Mouse (Mus musculus): Measurements from ENCODE around the gene Mctp1.
"Not testable (repeated sequence)": the region's sequence is repeated elsewhere in the genome, so short reads cannot be mapped to it uniquely, and the experiment has no call there.

Mctp1 gene

DNA sequence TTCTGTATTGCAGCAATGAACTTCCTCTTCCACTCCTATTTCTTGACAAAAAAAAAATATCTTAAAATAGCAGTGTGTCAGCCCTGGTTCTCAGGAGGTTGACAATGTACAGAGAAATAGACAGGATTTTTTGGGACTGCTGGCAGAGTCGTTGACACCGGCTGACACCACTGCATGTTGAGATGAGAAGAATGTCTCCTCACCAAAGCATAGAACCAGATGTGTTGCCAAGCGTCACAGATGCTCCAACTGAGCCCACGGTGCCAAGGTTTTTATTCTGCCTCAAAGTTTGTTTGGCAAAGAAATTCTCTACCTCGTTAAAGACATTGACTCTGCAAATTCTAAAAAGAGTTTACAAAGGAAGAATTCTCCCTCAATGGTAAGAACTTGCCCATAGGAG lies 548.6 kb downstream of the Mctp1 start:
- DNase-seq (ENCODE audit: low spot score), result no peak

DNA sequence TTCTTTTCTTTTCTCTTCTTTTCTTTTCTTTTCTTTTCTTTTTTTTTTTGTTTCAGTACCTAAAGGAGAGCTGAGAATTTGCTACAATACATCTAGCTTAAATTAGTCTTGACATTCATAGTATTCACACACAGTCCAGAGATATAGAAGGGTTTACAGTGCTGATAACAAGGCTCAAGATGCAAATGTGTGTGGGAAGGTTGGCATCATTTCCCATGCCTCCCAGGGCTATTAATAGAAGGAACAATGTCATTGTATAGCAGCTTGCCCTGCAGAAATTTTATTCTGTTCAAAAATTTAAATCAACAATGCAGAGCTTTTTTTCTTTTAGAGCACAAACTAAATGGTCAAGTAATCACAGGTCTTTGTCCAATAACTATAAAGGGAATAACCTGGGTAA lies 564.9 kb downstream of the Mctp1 start:
- DNase-seq (ENCODE audit: low spot score), result no peak

DNA sequence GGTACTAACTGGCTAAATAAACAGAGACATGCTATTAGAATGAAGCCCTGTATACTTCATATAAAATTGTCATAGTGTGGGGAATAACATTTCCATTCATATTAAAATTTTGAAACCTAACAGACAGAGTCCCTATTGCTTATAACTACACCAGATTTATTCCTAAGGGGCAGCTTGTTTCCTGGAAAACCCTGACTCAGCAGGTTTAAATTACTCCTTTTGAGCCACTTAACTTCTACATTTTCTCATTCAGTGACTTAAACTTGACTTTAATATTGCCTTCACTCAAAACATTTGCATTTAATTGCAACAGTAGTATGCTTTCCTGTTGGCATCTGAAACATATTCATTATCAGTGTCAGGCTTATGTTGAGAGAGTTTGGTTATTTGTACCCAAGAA lies 583.3 kb downstream of the Mctp1 start:
- DNase-seq (ENCODE audit: low spot score), result no peak

DNA sequence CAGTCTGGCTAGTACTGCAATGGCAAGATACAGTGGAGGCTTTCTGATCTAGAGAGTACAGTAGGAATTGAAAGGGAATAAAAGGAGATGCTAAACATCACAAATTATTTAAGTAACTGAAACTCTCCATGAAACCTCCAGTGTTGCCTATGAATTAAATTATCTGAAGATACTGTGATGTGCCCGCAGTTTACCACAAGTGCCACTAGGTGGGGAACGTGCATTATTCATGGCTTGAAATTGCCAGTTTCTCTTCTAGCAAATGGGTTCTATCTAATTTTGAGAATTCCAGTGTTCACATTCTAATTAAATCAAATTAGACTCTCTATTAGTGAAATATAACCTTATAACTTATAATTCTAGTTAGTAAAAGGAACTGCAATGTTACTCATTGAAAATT lies 585.1 kb downstream of the Mctp1 start:
- DNase-seq (ENCODE audit: low spot score), result peak; percentile 51

DNA sequence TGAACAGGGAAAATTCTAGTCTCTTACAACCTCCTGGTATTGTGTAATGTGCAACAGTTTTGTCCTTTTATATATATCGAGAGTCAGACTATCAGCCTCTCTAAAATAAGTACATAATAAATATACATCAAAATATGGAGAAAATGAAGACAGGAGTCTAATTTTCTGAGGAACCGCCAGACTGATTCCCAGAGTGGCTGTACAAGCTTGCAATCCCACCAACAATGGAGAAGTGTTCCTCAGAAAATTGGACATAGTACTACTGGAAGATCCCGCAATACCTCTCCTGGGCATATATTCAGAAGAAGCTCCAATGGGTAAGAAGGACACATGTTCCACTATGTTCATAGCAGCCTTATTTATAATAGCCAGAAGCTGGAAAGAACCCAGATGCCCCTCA lies 586.7 kb downstream of the Mctp1 start:
- DNase-seq (ENCODE audit: low spot score), result not testable (repeated sequence)

DNA sequence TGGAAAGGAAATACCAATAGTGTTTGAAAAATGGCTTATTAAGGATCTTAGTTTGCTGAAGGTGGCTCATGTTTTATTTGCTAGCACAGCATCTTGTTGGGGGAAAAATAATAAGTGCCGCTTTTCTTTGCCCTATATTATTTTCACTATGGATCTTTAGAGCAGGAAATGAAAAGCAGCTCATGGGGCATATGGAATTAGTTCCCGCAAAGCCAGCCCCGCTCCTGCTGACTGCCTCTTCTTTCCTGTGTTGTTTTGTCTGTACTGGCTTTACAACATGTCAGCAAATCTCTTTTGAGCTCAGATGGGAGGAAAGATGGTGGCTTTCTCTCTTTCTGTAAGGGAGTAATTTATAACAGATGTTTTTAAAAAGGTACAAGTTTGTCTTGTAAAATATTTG lies 618.3 kb downstream of the Mctp1 start:
- no peak for DNase-seq (ENCODE audit: low spot score)

DNA sequence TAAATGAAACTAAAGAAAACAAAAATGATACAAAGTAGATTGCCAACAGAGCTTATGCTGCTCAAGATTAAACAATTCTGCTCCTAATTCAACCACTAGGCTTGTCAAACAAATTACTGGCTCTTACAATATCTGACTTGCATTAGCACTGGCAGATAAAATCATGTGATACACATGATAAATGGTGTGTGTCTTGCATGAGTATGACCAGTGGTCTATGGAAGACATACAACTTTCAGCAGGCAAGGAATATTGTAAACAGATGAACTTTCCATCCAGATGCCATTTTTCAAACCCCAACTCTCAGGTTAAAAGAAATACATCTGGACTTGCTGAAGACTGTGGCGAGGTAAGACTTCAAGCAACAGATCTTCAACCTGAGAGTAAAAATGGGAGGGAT lies 619.3 kb downstream of the Mctp1 start:
- no peak for DNase-seq (ENCODE audit: low spot score)

DNA sequence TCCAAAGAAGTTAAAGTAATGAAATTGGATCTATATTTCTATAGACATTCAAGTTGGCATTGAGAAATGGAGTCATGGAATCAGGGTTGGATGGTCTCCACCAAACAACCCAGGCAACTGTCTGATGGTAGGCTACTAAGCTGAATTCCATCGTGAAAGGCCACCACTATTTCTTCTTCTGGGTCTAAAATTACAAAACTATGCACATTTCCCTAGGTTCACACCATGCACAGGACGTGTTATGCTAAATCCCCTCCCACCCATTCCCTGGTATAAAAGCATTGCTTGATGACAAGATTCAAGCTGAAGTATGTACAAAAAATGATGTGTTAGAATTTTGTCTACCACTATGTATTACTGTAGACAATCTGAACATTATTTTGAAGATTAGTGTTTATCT lies 634.5 kb downstream of the Mctp1 start:
- no peak for DNase-seq (ENCODE audit: low spot score)

DNA sequence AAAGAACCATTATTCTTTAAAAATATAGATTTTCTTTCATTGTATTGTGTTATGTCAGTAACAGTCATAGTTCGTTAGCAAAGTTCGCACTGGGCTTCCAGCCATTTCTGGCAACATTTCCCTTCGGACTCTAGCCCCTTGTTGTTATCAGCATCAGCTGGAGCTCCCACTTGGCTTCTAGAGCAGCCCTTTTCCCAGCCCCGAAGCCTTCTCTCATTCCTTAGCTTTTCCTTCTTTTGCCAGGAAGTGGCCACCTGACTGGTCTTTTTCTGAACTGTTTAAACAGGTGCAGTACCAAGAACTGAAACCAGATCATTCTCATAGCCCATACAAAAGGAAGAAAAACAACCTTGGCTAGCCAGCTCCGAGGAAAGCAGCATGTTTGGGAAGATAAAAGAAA lies 645.3 kb downstream of the Mctp1 start:
- DNase-seq (ENCODE audit: low spot score), result no peak

DNA sequence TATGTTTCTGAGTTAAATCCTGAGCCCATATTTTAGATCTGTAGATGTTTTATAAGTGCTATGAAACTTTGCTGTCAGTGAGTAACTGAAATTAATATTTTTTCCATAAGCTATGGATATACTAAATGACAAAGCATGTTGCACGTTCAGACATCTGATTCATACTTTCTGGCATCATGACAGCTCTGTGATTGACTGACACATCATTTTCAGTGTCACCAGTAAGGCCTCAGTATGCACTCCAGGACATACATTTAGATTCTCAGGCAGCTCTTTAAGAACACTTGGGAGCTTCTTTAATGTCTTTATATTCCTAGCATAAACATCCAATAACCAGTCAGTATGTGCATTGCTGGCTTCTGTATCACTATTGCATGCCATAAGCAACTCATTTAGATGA lies 659.0 kb downstream of the Mctp1 start:
- DNase-seq (ENCODE audit: low spot score), result no peak

DNA sequence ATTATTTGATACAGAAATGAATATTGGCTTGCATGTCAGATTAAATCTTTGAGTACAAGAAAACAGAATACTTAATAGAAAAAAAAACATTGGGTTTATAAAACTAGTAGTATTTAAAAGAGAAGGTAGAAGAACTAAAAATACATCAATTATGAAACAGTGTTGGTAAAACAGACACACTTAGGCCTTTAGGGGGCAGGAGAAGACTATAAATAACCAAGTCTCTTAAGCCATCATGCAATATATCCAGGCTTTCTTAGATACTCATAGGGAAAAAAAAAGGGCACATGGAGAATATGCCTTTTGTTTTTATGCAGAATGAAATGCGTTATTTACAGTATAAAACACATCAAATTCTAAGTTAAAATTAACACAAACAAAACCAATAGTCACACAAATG lies 661.0 kb downstream of the Mctp1 start:
- no peak for DNase-seq (ENCODE audit: low spot score)

DNA sequence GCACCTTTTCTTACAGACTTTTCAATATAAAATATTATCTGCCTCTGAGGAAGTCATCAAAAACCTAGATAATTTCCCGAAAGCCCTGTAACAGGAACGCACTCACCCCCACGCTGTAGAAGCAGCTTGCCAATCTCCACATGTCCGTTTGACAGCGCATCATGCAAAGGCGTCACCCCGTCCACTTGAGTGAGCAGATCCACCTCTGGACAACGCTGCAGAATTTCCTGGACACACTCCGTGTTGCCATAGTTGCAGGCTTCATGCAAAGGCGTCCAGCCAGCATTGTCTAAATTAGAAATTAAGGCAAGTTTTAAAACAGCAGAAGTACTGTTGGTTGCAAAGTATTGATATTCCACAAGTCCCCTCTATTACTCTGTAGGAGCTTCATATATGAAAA lies 662.1 kb downstream of the Mctp1 start:
- no peak for DNase-seq (ENCODE audit: low spot score)

DNA sequence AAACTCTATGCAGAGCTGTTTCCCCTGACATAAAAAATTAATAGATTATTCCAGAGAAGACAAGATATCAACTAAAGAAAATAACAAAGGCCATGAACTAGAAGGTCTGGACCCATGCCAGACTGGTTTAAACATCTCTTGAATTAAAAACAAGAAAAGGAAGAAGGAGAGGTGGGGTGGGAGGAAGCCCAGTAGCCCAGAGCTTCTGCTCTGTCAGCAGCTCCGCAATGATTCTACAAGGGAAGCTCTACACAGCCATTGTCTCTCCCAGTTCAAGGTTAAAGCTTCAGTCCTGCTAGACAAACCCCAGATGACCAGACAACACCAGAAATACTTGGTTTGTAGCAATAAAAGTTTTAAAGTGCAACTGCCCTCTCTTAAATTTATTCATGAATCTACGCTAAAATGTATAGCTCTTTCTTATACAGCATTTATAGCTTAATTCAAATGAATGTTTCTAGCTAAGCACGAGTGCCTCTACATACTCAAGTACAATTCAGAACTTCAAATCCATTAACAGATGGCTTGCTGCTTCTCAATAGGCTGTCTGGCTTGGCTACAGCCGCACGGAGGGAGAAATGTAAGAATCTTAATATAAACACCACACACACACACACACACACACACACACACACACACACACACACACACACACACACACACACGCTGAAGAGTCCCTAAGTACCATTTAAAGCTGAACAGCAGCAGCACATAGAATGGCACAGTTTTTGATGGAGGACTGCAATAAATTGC lies 663.0 kb downstream of the Mctp1 start:
- DNase-seq (ENCODE audit: low spot score), result no peak

DNA sequence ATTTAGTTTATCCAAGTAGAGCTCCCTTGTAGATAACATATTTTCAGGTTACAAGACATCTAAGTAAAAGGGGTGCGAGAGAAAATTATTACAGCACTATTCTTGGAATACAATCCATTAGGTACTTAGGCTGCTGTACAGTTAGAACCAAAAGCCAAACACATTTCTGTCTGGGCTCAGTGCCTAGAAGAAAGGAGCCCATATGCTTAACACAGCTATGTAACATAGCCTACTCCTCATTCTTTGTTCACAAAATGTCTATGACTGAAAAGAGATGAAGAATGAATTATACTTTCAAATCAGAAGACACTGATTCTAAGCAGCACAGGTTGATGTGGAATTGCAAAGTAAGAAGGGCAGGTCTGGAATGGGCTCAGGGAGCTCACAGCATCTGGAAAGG lies 664.1 kb downstream of the Mctp1 start:
- no peak for DNase-seq (ENCODE audit: low spot score)

DNA sequence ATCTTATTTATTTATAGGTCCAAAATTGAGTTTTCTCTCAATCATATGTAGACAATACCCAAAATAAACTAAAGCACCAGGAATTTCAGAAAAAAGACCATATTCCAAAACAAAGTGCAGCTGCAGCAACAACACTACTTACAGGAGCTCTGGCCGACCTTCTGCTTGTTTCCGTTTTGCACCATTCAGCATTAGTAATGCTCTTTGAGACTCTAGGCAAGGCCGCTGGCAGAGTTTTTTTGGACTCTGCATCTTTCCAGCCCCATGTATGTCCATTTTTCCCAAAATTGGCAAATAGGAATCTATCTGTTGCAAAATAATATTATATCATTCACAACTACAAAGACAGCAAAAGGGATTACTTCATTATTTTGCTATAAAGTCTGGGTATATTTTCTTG lies 665.4 kb downstream of the Mctp1 start:
- DNase-seq (ENCODE audit: low spot score), result no peak

DNA sequence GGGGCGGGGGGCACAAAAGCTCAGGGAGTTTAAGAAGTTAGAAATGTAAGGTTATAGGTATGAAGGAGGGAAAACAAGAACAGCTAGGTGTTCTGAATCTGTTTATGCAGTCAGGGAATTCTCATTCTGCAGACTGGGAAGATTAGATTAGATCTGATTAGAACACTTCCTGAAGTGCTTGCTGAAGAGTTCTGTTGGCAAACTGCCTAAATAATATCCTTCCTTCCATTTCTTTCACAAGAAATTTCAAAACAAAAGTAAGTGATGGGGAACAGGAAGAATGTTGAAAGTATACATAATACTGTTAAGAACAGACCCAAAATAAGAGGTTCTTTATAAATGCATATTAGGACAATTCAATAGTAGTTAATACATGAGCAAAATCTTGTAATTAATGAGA lies 678.9 kb downstream of the Mctp1 start:
- DNase-seq (ENCODE audit: low spot score), result no peak

DNA sequence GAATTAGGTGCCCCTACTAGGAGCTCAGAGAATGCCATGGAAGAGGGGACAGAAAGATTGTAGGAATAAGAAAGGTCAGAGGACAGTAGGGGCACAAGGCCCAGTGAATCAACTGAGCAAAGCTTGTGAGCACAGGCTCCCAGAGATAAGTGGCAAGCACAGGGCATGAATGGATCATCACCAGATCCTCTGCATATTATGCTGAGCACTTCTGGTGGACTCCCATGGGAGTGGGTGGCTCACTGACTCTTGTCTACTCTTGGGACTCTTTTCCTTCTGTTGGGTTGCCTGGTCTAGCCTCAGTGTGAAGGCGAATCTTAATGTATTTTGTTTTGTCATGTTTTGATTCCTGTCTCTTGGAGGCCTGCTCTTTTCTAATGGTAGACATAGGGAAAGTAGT lies 684.5 kb downstream of the Mctp1 start:
- DNase-seq (ENCODE audit: low spot score), result no peak

DNA sequence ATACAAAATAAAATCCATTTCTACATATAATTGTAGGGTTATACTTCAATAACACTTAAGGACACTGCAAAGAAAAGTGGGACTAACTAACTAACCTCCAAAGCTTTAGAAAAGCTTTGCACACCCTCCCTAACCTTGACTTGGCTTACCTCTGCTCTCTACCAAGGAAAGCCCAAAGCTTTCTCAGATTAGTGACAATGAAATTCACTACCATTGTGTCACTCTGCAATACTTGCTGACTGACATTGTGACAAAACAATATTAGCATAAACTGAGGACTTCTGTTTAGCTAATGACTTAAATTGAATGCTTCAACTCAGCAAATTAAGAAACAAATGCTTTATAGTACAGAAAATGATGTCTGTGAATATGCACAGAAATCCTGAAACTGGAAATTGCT lies 687.7 kb downstream of the Mctp1 start:
- DNase-seq (ENCODE audit: low spot score), result no peak
